Mouse (Mus musculus): ENCODE data around the gene Sdf2.
A peak's percentile ranks its signal among the peaks of the same experiment; 100 is the strongest.

The Sdf2 gene

DNA sequence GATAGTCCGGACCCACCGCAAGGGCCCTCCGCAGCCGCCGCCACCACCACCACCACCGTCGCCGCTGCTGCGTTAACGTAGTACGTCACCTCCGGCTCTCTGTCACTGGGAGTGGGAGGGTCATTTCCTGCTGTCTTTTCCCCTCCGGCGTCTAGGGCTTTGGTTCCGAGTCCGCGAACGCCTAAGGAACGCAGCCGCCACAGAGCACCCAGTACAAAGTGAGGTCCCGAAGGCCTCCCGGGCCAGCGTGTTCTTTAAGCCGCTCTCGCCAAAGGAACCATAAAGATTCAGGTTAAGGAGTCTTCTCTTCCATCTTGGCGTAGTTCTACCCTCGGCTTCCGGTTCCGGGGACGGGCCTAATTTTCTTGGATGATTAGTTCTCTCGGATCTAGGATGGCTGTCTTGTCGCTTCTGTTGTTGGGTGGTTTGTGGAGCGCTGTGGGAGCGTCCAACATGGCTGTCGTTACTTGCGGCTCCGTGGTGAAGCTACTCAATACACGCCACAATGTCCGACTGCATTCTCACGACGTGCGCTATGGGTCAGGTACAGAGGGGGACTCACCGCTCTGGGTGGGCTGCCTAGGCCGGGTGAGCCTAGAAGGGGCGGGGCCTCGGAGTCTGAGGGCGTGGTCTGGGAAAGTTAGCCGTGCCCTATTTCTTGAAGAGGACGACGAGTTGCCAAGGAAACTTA is at the start of gene Sdf2, which contains the start of gene Supt6:
TSS of gene Sdf2 (plus strand) at position 120 of the 691 bp plus-strand sequence.
TSS of gene Supt6 (minus strand) at position 361 of the 691 bp plus-strand sequence.
- peak; percentile 84 for DNase-seq (ENCODE audit: low read depth, low spot score)

DNA sequence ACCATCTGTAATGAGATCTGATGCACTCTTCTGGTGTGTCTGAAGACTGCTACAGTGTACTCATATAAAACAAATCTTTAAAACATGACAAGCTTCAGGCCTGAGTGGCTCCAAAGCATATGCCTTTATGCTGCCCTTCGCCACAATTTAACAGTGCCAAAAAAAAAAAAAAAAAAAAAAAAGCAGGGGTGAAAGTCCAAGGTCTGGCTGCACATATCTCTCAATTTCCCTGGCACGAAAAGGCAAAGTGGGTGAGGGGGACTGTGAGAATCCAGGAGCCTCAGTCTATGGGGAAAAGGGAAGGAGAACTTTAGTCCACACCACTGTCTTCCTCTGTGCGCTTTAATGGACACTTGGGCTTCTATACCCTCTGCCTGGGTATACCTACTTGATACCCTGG is 43.2 kb upstream of the Sdf2 start:
- no peak for DNase-seq (ENCODE audit: low read depth, low spot score)

DNA sequence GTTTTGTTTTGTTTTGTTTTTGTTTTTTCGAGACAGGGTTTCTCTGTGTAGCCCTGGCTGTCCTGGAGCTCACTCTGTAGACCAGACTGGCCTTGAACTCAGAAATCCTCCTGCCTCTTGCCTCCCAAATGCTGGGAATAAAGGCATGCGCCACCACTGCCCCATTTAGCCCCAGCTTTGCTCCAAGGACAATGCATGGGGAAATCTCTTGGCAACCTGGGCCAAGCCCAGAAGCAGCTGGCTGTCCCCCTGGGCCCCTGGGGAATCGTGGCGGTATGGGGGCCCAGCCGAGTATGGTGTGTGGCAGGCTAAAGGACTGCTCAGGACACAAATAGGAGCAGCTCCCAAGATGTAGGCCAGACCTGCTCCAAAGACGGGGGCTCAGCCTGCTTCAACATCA is 41.3 kb upstream of the Sdf2 start:
- DNase-seq (ENCODE audit: low read depth, low spot score) = no peak

DNA sequence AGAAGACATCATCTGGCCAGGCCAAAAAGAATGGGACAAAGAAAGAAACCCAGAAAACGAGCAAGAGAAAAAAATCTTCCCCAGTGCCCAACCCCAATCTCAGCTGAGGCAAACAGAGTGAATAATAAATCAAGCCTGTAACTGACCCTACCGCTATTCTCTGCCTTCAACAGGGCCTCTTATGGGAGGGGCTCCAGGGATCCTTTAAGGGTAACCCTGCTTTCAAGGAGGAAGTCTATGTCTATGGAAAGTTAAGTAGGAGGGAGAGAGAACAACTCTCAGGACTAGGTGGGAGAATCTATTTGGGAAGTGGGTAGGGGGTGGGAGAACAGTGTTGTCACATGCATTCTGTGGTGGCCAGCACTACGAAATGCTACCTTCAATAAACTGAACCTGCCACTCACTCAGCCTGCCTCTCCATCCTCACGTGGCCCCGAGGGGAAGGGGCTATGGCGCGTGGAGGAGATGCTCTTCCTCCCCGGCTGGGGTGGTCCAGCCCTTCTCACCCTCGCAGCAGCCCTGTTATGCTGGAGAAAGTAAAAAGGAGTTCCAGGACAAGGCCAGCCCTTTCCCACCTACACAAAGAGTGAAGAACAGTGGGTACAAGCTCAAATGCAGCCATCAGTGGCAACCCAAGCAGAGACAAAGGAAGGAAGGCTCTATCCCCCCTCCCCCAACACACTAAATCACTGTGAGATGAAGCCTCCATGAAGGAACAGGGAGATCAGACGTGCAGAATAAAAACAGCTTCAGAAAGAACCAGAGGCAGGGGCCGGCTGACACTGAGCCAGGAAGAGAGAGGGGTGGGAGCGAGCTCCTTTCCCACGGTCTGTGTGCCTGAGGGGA is 40.0 kb upstream of the Sdf2 start:
- DNase-seq (ENCODE audit: low read depth, low spot score) = no peak

DNA sequence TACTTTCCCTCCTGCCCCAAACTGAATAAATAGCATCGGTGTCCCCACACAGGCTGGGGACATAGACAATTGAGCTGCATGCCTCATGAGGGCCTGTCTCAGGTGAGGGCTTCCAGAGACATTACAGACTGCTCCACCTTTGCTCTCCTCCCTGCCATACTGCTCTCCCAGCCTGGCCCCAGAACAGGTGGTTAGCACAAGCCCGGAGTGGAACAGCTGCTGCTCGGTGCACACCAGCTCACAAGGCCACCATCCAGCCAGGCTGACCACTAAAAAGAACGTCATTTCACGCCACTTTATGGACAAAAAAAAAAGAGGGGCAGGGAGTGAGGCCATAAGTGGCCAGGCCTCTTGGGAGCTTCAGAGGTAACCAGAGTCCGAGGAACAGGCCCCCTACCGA is 38.4 kb upstream of the Sdf2 start:
- DNase-seq (ENCODE audit: low read depth, low spot score) = no peak

DNA sequence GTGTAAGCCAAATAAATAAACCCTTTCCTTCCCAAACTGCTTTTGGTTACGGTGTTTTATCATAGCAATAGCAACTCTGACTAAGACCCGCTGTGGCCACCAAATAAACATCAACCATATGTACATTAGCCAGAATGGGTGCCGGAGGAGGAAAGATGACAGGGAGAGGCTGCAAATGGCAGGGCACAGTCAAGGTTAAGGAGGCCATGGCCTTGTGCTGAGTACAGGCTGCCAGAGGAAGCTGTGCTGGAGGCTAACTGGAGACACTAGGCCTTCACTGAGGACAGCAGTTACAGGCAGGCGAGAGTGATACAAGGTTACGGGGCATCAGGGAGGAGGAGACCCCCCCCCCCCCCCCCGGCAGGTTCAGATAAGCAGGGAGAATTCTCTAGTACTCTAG is 35.7 kb upstream of the Sdf2 start:
- DNase-seq (ENCODE audit: low read depth, low spot score) = no peak

DNA sequence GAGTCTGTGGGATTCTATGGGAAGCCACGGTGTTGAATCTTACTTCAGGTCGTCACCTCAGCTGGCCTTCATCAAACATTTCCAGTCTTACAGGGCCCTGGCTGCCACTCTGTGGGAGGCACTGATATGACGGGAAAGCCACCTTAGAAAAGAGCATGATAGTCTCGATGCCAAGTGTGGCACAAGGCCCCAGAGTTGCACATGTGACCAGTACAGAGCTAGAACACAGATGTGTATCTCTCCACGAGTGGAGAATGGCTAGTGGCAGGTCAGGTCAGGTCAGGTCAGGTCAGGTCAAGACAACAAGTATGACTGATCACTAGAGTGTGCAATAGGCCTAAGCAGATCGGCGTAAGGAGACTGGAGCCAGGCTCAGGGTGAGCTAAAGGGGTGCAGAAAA is 34.9 kb upstream of the Sdf2 start:
- no peak for DNase-seq (ENCODE audit: low read depth, low spot score)

DNA sequence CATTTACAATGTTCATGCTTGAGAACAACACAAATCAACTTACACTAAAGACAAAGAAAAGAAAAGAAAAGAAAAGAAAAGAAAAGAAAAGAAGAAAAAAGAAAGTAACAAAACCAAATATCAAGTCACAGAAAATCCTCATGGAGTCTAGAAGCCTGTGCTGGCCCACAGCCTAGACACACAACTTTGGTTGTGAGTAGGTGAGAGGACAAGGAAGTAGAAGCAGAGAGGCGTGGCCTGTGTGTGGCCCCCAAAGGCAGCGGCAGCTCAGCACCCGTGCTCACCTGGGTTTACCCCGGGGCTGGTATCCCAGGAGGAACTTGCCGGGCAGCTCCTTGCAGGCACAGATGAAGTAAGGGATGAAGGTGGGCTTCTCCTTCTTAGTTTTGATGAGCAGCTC is 34.0 kb upstream of the Sdf2 start:
- DNase-seq (ENCODE audit: low read depth, low spot score) = no peak

DNA sequence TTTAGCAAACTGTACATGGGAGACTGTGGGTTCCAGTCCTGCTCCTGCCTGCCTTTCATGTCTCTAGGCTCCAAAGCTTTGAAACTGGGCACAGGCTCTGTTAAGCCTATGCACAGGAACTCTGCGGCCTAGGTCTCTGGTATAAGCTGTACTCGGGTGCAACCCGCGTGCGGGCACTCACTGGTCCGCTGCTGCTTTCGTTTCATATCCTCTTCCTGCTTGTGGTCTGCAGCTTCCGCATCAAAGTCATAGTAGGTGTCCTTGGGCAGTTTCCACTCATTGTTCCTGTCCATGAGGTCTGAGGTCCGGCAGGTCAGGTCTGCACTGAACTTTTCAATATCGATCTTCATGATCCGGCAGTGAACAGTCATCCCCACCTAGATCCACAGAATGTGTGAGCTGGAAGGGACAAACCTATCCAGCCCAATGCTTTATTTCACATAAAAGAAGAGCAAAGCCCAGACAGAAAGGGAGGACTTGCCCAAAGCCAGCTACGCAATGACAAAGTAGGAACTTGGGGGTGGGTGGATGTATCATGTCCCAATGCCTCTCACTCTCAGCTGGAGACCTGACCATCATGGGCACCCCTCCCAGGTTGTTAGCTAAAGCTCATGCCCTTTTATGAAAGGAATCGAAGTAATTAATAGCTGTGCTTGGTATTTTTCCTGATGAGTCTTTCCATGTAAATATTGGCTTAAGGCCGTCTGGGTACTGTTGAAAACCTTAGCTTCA is 32.3 kb upstream of the Sdf2 start:
- no peak for DNase-seq (ENCODE audit: low read depth, low spot score)

DNA sequence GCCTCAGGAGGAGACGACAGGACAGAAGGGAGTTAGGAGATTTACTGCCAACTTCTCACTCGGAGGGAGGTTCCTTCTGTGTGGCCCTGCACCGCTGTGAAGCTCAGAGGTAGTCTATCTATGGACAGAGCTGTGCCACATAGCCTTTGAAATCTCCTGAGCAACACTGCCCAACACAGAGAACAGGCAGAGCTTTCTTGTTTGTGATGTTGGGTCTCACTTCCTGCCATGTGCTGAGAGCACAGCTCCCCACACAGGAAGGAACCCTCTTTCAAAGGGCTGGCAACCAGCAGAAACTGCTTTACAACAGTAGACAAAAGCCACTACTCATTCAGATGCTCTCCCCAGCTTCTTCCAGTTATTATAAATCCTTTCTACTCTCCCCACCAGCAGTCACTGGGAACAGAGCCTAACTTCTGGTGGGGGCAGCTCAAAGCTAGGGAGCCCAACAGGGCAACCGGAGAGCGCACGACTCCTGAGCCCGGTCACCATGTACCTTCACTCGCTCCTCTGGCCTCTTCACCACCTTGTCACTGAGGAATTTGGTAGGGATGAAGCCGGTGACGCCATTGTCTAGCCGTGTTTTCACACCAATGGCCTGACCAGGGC is 29.7 kb upstream of the Sdf2 start:
- no peak for DNase-seq (ENCODE audit: low read depth, low spot score)

DNA sequence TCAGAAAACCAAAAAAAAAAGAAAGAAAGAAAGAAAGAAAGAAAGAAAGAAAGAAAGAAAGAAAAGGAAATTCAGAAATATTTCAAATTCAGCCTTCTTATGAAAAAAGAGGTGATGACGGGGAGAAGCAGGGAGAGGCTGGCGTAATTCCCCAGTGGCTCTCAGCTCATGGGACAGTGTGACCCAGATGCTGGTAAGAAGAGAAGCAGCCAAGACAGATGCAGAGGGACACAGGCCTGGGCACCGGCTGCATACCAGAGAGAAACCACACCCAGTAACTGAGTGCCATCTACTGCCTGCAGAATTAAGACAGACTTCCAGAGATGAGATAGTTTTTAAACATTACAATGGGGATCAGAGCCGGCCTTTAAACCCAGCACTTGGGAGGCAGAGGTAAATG is 22.0 kb upstream of the Sdf2 start:
- no peak for DNase-seq (ENCODE audit: low read depth, low spot score)

DNA sequence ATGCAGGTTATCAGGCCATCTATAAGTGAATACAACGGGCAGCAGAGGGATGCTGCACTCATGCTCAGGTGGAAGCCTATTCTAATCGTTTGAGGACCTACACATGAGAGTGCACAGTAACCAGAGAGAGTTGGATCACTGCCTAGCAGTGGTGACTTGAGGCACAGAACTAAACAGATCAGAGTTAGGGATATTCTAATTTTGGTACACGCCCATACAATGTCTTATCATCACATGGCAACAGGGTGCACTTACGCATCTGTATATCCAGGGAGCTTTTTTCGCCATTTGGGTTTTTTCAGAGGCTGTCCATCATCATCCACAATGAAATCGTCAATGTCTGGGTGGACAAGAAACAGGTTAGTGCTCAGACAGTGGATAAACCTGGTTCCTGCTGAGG is 14.0 kb upstream of the Sdf2 start:
- DNase-seq (ENCODE audit: low read depth, low spot score) = no peak

DNA sequence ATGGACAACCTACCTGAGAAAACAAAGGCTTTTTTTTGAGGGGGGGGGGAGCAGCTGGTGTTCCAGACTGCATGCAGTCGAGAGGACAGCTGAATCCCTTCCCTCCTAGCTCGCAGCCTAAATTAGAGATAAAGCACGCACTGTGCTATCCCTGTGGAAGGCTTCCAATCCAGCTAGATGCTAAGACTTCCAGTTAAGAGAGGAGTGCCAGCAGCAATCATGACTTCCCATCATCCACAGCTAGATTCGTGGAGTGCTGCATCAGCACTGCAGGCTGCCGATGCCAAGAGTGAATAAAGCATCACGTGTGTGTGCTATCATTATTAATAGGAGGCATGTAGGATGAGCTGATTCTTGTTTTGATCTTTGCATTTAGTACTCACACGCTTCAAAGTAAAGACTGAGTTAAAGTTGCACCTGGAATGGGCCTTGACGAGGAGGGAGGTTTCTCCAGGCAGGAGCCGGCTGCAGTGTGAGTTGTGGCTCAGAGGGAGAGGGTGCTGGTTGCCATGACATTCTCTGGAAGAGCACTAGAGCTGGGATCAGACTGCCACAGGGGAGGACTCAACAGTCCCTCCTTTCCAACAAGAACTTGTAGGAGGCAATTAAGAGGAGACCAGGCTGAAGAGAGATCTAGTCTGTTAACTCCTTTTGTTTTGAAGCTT is 5.2 kb upstream of the Sdf2 start:
- no peak for DNase-seq (ENCODE audit: low read depth, low spot score)

DNA sequence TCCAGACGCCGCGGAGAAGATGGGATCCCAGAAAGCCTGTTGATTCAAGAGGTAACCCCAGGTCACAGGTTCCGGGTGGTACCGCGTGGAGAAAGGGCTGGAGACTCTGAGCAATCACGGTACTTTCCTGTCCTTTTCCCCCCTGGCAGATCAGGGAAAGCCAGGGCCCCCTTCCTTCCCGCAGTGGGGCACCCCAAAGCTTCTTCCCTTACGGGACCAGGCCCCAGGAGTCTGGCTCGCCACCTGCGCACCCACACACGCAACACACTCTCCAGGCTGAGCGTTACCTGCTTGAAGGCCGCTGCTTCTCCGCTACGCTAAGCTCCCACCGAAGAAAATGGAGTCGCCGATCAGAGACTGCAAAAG is 302 bp upstream of the Sdf2 start:
- no peak for DNase-seq (ENCODE audit: low read depth, low spot score)

DNA sequence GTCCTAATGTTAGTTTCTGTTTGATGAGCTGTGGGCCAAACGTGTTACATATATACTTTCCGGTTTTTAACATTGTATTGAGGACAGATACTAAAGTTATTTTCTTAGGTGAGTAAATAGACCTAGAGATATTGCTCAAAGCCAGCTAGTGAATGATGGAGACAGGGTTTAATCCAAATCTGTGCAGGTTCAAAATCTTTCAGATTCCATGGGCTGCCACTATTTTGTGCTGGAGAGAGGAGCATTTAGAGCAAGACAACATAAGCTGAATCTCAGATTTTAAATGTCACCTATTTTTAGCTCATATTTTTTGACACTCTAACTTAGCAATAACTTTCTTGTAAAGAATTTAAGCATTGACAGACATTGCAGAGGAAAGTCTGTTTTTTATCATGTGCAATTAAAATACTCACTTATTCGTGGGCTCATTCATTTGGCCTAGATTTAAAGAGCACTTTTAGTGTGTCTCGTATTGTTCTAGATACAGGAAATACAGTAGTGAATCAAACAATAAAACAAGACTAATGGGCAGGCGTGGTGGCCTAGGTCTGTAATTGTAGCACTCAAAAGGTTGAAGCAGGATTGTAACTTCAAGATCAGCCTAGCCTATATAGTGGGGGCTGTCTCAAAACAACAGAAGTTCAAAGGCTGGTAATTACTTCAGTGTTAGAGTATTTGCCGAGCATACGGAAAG is 919 bp downstream of the Sdf2 start:
- DNase-seq (ENCODE audit: low read depth, low spot score) = no peak

DNA sequence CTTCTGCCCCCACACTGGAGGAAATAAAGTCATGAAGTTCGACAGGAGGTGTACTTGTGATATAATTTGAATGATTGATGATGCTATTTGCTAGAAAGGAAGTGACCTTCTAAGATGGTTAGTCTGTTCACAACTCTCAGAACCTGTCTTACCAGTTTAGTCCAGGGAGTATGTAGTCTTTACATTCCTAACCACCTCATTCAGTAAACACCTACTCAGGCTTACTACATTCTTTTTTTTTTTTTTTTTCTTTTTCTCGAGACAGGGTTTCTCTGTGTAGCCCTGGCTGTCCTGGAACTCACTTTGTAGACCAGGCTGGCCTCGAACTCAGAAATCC is 1.4 kb downstream of the Sdf2 start:
- peak; percentile 20 for DNase-seq (ENCODE audit: low read depth, low spot score)

DNA sequence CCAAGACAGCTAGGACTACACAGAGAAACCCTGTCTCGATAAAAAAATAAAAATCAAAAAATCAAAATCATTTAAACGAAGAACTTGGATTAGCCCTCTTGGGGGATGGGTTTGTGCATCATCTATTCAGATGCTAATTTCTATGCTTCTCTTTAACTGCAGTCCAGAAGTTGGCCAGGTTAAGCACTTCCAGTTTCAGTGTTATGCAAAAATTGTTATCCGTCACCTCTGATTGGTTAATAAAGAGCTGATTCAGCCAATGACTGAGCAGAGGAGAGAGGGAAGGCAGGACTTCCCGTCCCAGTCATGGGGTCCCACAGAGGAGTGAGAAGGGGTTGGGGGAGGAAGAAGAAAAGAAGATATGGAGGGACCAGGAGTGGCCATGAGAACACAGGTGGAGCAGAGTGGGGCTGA is 2.2 kb downstream of the Sdf2 start:
- DNase-seq (ENCODE audit: low read depth, low spot score) = no peak

DNA sequence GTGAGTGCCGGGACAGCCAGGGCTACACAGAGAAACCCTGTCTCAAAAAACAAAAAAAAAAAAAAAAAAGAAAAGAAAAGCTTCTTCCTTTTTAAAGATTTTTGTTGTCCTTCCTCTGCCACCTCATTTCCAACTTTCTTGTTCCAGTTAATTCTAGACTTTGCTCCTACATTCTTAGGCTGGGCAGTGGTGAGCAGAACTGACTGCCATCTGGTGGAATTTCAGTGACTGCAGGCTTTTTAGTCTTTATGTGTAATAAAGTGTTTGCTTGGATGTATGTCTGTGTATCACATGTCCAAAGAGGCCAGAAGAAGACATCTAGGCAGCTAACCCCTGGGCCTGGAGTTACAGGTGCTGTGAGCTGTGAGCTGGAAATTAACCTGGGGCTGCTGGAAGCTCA is 11.1 kb downstream of the Sdf2 start:
- DNase-seq (ENCODE audit: low read depth, low spot score) = no peak

DNA sequence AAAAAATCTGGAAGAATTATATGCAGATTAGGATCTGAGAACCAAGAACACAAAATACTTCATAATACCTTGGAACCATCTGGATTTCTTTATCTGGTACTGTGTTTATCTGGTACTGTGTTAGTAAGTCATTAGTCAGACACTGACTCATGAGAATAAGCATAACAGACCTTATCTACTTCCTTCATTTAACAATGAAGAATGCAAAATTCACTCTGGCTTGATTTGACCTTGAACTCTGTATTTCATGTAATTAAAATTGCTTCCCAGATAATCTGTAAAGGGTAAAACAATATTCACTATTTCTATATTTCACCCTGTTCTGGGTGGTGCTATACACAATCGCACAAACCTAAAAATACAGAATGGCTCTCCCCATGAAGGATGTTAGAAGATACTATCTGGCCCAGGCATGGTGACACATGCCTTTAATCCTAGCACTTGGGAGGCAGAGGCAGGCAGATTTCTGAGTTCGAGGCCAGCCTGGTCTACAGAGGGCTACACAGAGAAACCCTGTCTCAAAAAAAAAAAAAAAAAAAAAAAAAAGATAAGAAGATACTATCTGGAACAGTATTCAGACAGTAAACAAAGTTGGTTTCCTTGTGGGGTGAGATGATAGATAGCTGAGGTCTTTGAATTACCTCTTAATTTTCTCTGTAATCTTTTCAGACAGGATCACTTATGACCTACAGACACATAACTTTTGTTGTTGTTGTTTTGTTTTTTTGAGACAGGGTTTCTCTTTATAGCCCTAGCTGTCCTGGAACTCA is 15.1 kb downstream of the Sdf2 start:
- DNase-seq (ENCODE audit: low read depth, low spot score) = no peak

Measured in forelimb bud, embryonic 11.5 days (tissue).